19 mouse cellular contexts compared by ENCODE assay signal in the genomic region with DNA sequence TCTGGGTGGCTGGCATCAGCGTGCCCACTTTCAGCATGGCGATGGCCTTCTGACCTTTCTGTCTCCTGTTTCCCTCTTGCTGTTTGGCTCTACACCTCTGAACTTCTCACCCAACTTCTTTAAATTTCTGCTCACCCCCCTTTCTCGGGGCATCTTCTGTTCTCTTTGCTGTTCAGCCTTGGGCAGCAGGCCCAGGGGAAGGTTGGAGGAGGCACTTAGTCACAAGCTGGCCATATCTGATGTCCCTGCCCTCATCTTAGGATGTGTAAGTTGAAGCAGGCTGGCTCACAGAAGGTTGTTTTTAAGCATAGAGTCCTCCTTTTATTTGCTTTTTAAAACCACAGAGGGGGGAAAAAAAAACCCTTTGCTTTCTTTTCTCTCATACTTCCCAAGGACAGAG. TPM values are rescaled to one million over a fixed set of nuclear protein-coding genes. Genes with fewer than 3 reads are reported as not detected.
DNase-seq lines count a peak whose midpoint lies in the region; ATAC-seq and TF ChIP-seq lines count a peak whose summit lies in the region.
"Had no signal": no experiment of that assay in that cellular context is flagged by ENCODE, and none has a peak within 500 bp of the region (broad histone marks: within the 10 kb centered on the region; RNA-seq: fewer than 3 reads in every experiment).

No protein-coding gene starts in this region.

- no peak for DNase-seq in hindbrain, embryonic 10.5 days (ENCODE audit: low spot score)
- DNase-seq in midbrain, embryonic 11.5 days (ENCODE audit: low spot score, missing footprints), result no peak
- peak; percentile 72 for DNase-seq in adrenal gland, postnatal 14 days
- DNase-seq in testis, postnatal 10 days (ENCODE audit: low spot score), result peak; percentile 58
- DNase-seq in thymus, adult 2 months, result no peak
- DNase-seq: cerebellum, adult 18-20 months; cerebellum, postnatal 36 days; kidney, postnatal 10 days; layer of hippocampus, adult 9-11 months; liver, embryonic 13.5 days; right cerebral cortex, adult 18-20 months; thymus, postnatal 14 days had no signal

- ATAC-seq in hindbrain, embryonic 13.5 days (ENCODE audit: low FRiP score), result no peak
- no peak for ATAC-seq in midbrain, embryonic 11.5 days (ENCODE audit: low FRiP score)
- no peak for ATAC-seq in midbrain, embryonic 15.5 days (replicated peaks)
- ATAC-seq: forebrain, embryonic 15.5 days had no signal

- no peak for TF ChIP-seq CTCF in thymus, adult 2 months (IDR thresholded peaks at IDR 0.05; ENCODE audit: borderline replicate concordance, control insufficient read depth, extremely low read depth, insufficient read depth, low read length, poor library complexity)

- H3K27me3 ChIP-seq in hindbrain, embryonic 13.5 days, result no peaks in the 10 kb centered on the region
- H3K27me3 ChIP-seq in hindbrain, embryonic 10.5 days (ENCODE audit: insufficient read depth, poor library complexity, severe bottlenecking), result no peaks in the 10 kb centered on the region
- H3K27me3 ChIP-seq in midbrain, embryonic 11.5 days (ENCODE audit: control insufficient read depth, insufficient read depth, low read length), result no peaks in the 10 kb centered on the region
- no peaks in the 10 kb centered on the region for H3K27me3 ChIP-seq in midbrain, embryonic 15.5 days (replicated peaks)
- H3K27me3 ChIP-seq in thymus, adult 2 months (ENCODE audit: control insufficient read depth, insufficient read depth, low read length), result no peaks in the 10 kb centered on the region
- H3K27me3 ChIP-seq: forebrain, embryonic 15.5 days; limb, embryonic 12.5 days; liver, embryonic 13.5 days; lung, embryonic 15.5 days; neural tube, embryonic 15.5 days; stomach, embryonic 15.5 days had no signal

- peaks cover 25% of the 10 kb centered on the region for H3K4me1 ChIP-seq in hindbrain, embryonic 13.5 days (replicated peaks)
- peaks cover 20% of the 10 kb centered on the region for H3K4me1 ChIP-seq in hindbrain, embryonic 10.5 days (replicated peaks)
- peaks cover 22% of the 10 kb centered on the region for H3K4me1 ChIP-seq in midbrain, embryonic 11.5 days (ENCODE audit: control insufficient read depth, insufficient read depth, low read length)
- H3K4me1 ChIP-seq in midbrain, embryonic 15.5 days, result peaks cover 21% of the 10 kb centered on the region
- no peaks in the 10 kb centered on the region for H3K4me1 ChIP-seq in thymus, adult 2 months (replicated peaks; ENCODE audit: control insufficient read depth, insufficient read depth, low read length)
- H3K4me1 ChIP-seq: lung, embryonic 15.5 days had no signal

- H3K36me3 ChIP-seq in hindbrain, embryonic 13.5 days, result 0 out of 2 replicates have a peak, but pooled peaks cover 17% of the 10 kb centered on the region
- peaks cover 20% of the 10 kb centered on the region for H3K36me3 ChIP-seq in hindbrain, embryonic 10.5 days
- H3K36me3 ChIP-seq in midbrain, embryonic 11.5 days (ENCODE audit: control insufficient read depth, insufficient read depth, low read length), result no peaks in the 10 kb centered on the region
- no peaks in the 10 kb centered on the region for H3K36me3 ChIP-seq in midbrain, embryonic 15.5 days (replicated peaks)
- H3K36me3 ChIP-seq in thymus, adult 2 months (ENCODE audit: control insufficient read depth, insufficient read depth, low read length), result no peaks in the 10 kb centered on the region
- H3K36me3 ChIP-seq: liver, embryonic 13.5 days; lung, embryonic 15.5 days had no signal

- 88% methylated on average over 3 of the region's 3 CpGs for WGBS in hindbrain, embryonic 13.5 days
- 90% methylated on average over 3 of the region's 3 CpGs for WGBS in hindbrain, embryonic 10.5 days
- WGBS in midbrain, embryonic 11.5 days, result 88% methylated on average over 3 of the region's 3 CpGs
- 88% methylated on average over 3 of the region's 3 CpGs for WGBS in midbrain, embryonic 15.5 days
- WGBS in thymus, adult 2 months, result 79% methylated on average over 3 of the region's 3 CpGs

- no peak overlapping the region for H3K4me2 ChIP-seq in hindbrain, embryonic 13.5 days
- H3K4me2 ChIP-seq in midbrain, embryonic 11.5 days, result no peak overlapping the region
- H3K4me2 ChIP-seq in midbrain, embryonic 15.5 days, result no peak overlapping the region
- H3K4me2 ChIP-seq: forebrain, embryonic 15.5 days; limb, embryonic 12.5 days; liver, embryonic 13.5 days; lung, embryonic 15.5 days; neural tube, embryonic 15.5 days; stomach, embryonic 15.5 days had no signal

- no peak overlapping the region for H3K9ac ChIP-seq in hindbrain, embryonic 13.5 days
- no peak overlapping the region for H3K9ac ChIP-seq in midbrain, embryonic 11.5 days (ENCODE audit: low read length)
- no peak overlapping the region for H3K9ac ChIP-seq in midbrain, embryonic 15.5 days
- H3K9ac ChIP-seq: forebrain, embryonic 15.5 days; limb, embryonic 12.5 days; liver, embryonic 13.5 days; lung, embryonic 15.5 days; neural tube, embryonic 15.5 days; stomach, embryonic 15.5 days had no signal

- H3K27ac ChIP-seq in hindbrain, embryonic 13.5 days, result peak overlapping the region; percentile 40; the same call in 1 of the 2 replicates
- no peak overlapping the region for H3K27ac ChIP-seq in hindbrain, embryonic 10.5 days
- peak overlapping the region; percentile 42 for H3K27ac ChIP-seq in midbrain, embryonic 11.5 days (ENCODE audit: low read depth, low read length)
- H3K27ac ChIP-seq in midbrain, embryonic 15.5 days, result no peak overlapping the region
- H3K27ac ChIP-seq in thymus, adult 2 months (ENCODE audit: control insufficient read depth, insufficient read depth, low read length), result no peak overlapping the region
- H3K27ac ChIP-seq: forebrain, embryonic 15.5 days; limb, embryonic 12.5 days; liver, embryonic 13.5 days; lung, embryonic 15.5 days; neural tube, embryonic 15.5 days; stomach, embryonic 15.5 days had no signal

- TF ChIP-seq POLR2A in thymus, adult 2 months (IDR thresholded peaks at IDR 0.05; ENCODE audit: control insufficient read depth, extremely low read depth, insufficient read depth, low read length, poor library complexity), result no peak

- H3K9me3 ChIP-seq in hindbrain, embryonic 13.5 days, result no peaks in the 10 kb centered on the region
- no peaks in the 10 kb centered on the region for H3K9me3 ChIP-seq in hindbrain, embryonic 10.5 days
- H3K9me3 ChIP-seq in midbrain, embryonic 11.5 days (ENCODE audit: control insufficient read depth, low read length), result no peaks in the 10 kb centered on the region
- H3K9me3 ChIP-seq in midbrain, embryonic 15.5 days, result no peaks in the 10 kb centered on the region
- H3K9me3 ChIP-seq: forebrain, embryonic 15.5 days; limb, embryonic 12.5 days; liver, embryonic 13.5 days; lung, embryonic 15.5 days; neural tube, embryonic 15.5 days; stomach, embryonic 15.5 days had no signal

- no peak overlapping the region for H3K4me3 ChIP-seq in hindbrain, embryonic 13.5 days
- no peak overlapping the region for H3K4me3 ChIP-seq in hindbrain, embryonic 10.5 days
- H3K4me3 ChIP-seq in midbrain, embryonic 11.5 days (ENCODE audit: low read depth, low read length), result no peak overlapping the region
- no peak overlapping the region for H3K4me3 ChIP-seq in midbrain, embryonic 15.5 days
- H3K4me3 ChIP-seq in thymus, adult 2 months (ENCODE audit: control insufficient read depth, insufficient read depth, low read length), result no peak overlapping the region
- H3K4me3 ChIP-seq: forebrain, embryonic 15.5 days; limb, embryonic 12.5 days; liver, embryonic 13.5 days; lung, embryonic 15.5 days; neural tube, embryonic 15.5 days; stomach, embryonic 15.5 days had no signal

RNA-seq across cellular contexts. Expression of a gene that starts 40.7 kb away (rescaled TPM):
- polyA plus RNA-seq in hindbrain, embryonic 13.5 days (2015; fragmentation: Nextera tagmentation; extraction: Ambion mirVana), result 121 and 126 TPM in 2 replicates
- 24.8 and 38.1 TPM in 2 replicates for polyA plus RNA-seq in hindbrain, embryonic 10.5 days (2016; fragmentation: Nextera tagmentation; extraction: Ambion mirVana)
- 49.9 and 53.8 TPM in 2 replicates for polyA plus RNA-seq in midbrain, embryonic 11.5 days (2014; fragmentation: Nextera tagmentation; extraction: Ambion mirVana)
- 162 and 180 TPM in 2 replicates for polyA plus RNA-seq in midbrain, embryonic 15.5 days (2015; fragmentation: Nextera tagmentation; extraction: Ambion mirVana)
- total RNA-seq in adrenal gland, postnatal 14 days (2021), result 83.9 and 87.5 TPM in 2 replicates
- 72.1 and 76.2 TPM in 2 replicates for polyA plus RNA-seq in thymus, adult 2 months (2012; rRNA removed)

Comparison
In these comparisons a context has a peak if more than half of its experiments do, and no peak if none do; other contexts are left out.
1. H3K27ac ChIP-seq: peak in hindbrain, embryonic 13.5 days (single experiment) and midbrain, embryonic 11.5 days (single experiment); none in hindbrain, embryonic 10.5 days (single experiment), midbrain, embryonic 15.5 days (single experiment) and thymus, adult 2 months (single experiment).
2. DNase-seq: peak in adrenal gland, postnatal 14 days (single experiment) and testis, postnatal 10 days (single experiment); none in hindbrain, embryonic 10.5 days (single experiment), midbrain, embryonic 11.5 days (single experiment) and thymus, adult 2 months (single experiment).